Mouse (Mus musculus) liver, embryonic 14.5 days (tissue): ENCODE results near the gene Klhl6. TPM values are rescaled to one million over a fixed set of nuclear protein-coding genes. Genes with fewer than 3 reads are reported as not detected.
A peak's percentile ranks its signal among the peaks of the same experiment; 100 is the strongest.

Experiments used
- ATAC-seq: fragments of 200-750 bp; cut with Nextera tagmentation; 2 replicates; pipeline ENCODE4 v1.8.0; 2017; ENCODE audit warnings: moderate number of reproducible peaks, mild to moderate bottlenecking, moderate library complexity; ENCODE audit not compliant: insufficient read depth
- DNase-seq, 3 experiments: peaks; one replicate each; pipeline ENCODE4 v3.0.0-alpha.2; 2012 to 2013; ENCODE audit warnings: low read depth in 3 of 3, low spot score in 3 of 3
- H3K27ac ChIP-seq: fragments of 300-500 bp; sonication (generic); 2 replicates; pipeline ENCODE4 v1.5.1; 2014; ENCODE audit warnings: moderate library complexity, mild to moderate bottlenecking, control low read depth, inconsistent platforms
- H3K27me3 ChIP-seq: fragments of 300-500 bp; sonication (generic); 2 replicates; pipeline ENCODE4 v1.6.1; 2014; ENCODE audit warnings: mild to moderate bottlenecking, low read length, moderate library complexity; ENCODE audit not compliant: control insufficient read depth, insufficient read depth
- H3K36me3 ChIP-seq: fragments of 300-500 bp; sonication (generic); replicated peaks from 2 replicates; pipeline ENCODE4 v1.6.1; 2014; ENCODE audit warnings: low read depth; ENCODE audit not compliant: control insufficient read depth, insufficient read depth
- H3K4me1 ChIP-seq, 2 experiments: fragments of 200-500 bp in 1 of 2; fragments of 300-500 bp in 1 of 2; sonication (generic) in 1 of 2; replicated peaks; 2 replicates each; pipeline ENCODE4 v1.6.1; 2012 to 2014; ENCODE audit warnings: antibody characterized with exemption in 1 of 2, inconsistent platforms in 1 of 2, low read length in 1 of 2; ENCODE audit not compliant: control insufficient read depth in 2 of 2, insufficient read depth in 2 of 2
- H3K4me2 ChIP-seq: fragments of 300-500 bp; sonication (generic); 2 replicates; pipeline ENCODE4 v1.6.1; 2014; ENCODE audit warnings: low read depth, mild to moderate bottlenecking, control low read depth, moderate library complexity
- H3K4me3 ChIP-seq, 2 experiments: fragments of 200-500 bp in 1 of 2; fragments of 300-500 bp in 1 of 2; sonication (generic) in 1 of 2; 2 replicates each; pipeline ENCODE4 v1.5.1; 2012 to 2014; ENCODE audit warnings: low read depth in 2 of 2, low read length in 2 of 2, mild to moderate bottlenecking in 2 of 2, control low read depth in 1 of 2, inconsistent platforms in 1 of 2, moderate library complexity in 1 of 2; ENCODE audit not compliant: insufficient read depth in 1 of 2
- H3K9ac ChIP-seq: fragments of 300-500 bp; sonication (generic); replicated peaks from 2 replicates; pipeline ENCODE4 v1.6.1; 2014; ENCODE audit warnings: mild to moderate bottlenecking, control low read depth, moderate library complexity
- H3K9me3 ChIP-seq: fragments of 300-500 bp; sonication (generic); 2 replicates; pipeline ENCODE4 v1.6.1; 2016; ENCODE audit warnings: low read length, mixed read lengths; ENCODE audit not compliant: control insufficient read depth
- CTCF ChIP-seq: IDR thresholded peaks from 2 replicates; pipeline ENCODE4 v1.5.1; 2016; ENCODE audit warnings: antibody characterized with exemption, low read depth, control low read depth
- EP300 ChIP-seq: IDR thresholded peaks from 2 replicates; pipeline ENCODE4 v1.6.1; 2016; ENCODE audit warnings: antibody characterized with exemption, low read depth
- WGBS: fragments of 180-500 bp; shearing (Covaris S2); extraction: QIAGEN DNeasy Blood & Tissue Kit; methylation state at CpG from one replicate; pipeline ENCODE4 v1.1.7; 2014; ENCODE audit not compliant: insufficient replicate concordance; 5-methylcytosine and 5-hydroxymethylcytosine counted together
- polyA plus RNA-seq, 2 experiments: library from polyadenylated mRNA; depleted of rRNA in 1 of 2; stranded (reverse) in 1 of 2; unstranded in 1 of 2; fragments of >200 nt; fragmentation: Nextera tagmentation in 1 of 2; extraction: Ambion mirVana in 1 of 2; gene quantifications; 2 replicates each; pipeline versions ENCODE4 v1.2.1 to v1.2.3; 2012 to 2014

Klhl6 gene
- polyA plus RNA-seq, 2 experiments = 5.0 to 8.2 TPM

DNA sequence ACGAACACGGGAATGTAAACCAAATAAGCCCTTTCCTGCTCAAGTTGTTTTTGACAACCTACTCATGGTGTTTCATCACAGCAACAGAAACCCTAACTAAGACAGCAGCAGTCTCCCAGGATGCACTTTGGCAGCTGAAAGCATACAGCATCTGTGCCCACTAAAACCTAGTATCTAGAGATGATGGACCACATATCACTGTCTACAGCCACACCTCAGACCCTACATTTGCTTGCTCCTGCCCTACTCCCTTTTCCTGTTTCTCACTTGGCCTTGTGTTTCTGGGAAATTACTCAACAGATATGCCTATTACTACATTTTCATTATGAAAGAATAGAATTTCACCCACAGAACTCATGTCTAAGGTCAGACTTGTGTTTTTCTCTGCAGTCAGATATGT lies 70.3 kb downstream of the Klhl6 start:
- Histone ChIP-seq H3K4me1 (no peaks in the 10 kb centered on the region; a peak in 1 of 4 replicates), H3K9ac (no peak overlapping the region), H3K4me3 (no peak overlapping the region), H3K36me3 (no peaks in the 10 kb centered on the region), H3K9me3 (no peaks in the 10 kb centered on the region), H3K27me3 (no peaks in the 10 kb centered on the region), H3K27ac (no peak overlapping the region), H3K4me2 (no peak overlapping the region)
- no peak for ATAC-seq
- TF ChIP-seq CTCF = no peak
- TF ChIP-seq EP300 = no peak
- DNase-seq = no peak
- WGBS = 46% methylated on average over 2 of the region's 2 CpGs

DNA sequence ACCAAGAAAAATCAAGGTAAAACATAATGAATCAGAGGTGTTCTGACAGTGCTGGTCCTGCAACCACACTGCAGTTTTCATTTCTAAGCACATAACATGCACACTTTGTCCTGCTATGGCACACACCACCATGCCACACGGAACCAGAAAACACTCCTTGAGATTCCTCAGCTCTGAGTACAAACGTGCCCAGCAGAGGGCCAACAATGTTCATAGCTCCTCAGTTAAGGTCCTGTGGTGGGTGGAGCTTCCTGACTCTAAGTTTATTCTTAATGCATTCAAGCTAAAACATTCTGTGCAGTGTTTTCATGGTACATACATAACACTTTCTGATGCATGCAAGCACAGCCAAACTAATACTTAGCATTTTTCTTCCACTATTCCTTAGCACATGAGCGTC lies 74.5 kb downstream of the Klhl6 start:
- DNase-seq = no peak
- WGBS = 36% methylated on average over 3 of the region's 3 CpGs

DNA sequence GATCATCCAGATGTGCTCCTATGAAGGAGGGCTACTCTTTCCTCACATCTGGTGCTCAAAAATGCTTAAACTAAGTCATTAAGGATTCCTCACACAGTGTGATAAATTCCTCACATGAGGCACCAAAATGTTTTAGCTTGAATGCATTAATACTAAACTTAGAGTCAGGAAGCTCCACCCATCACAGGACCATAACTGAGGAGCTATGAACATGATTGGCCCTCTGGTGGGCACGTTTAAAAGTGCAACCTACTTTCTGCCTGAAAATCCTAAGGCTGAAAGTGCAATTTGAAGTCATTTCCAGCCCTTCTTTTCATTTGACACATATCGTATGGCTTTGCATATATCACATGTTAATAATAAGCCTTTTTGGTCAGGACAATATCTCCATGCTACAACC lies 75.7 kb downstream of the Klhl6 start:
- H3K27me3 ChIP-seq = no peaks in the 10 kb centered on the region
- no peaks in the 10 kb centered on the region; a peak in 2 of 4 replicates for H3K4me1 ChIP-seq
- WGBS = 20% methylated on average over 2 of the region's 2 CpGs
- H3K9ac ChIP-seq = no peak overlapping the region
- ATAC-seq (no peak), DNase-seq (peak in 1 of 3 experiments; percentile 11)
- H3K4me2 ChIP-seq = no peak overlapping the region
- peak; percentile 62 for TF ChIP-seq CTCF
- no peak for TF ChIP-seq EP300
- H3K4me3 ChIP-seq = no peak overlapping the region
- no peaks in the 10 kb centered on the region for H3K9me3 ChIP-seq
- H3K36me3 ChIP-seq = no peaks in the 10 kb centered on the region
- H3K27ac ChIP-seq = no peak overlapping the region

More for the DNA sequence above, 74.5 kb downstream of the Klhl6 start:
- Histone ChIP-seq H3K9ac (no peak overlapping the region), H3K27me3 (no peaks in the 10 kb centered on the region), H3K27ac (no peak overlapping the region), H3K36me3 (no peaks in the 10 kb centered on the region), H3K9me3 (no peaks in the 10 kb centered on the region), H3K4me2 (no peak overlapping the region), H3K4me1 (no peaks in the 10 kb centered on the region; a peak in 2 of 4 replicates), H3K4me3 (no peak overlapping the region)
- ATAC-seq = no peak
- TF ChIP-seq CTCF (peak; percentile 28; the same call in 1 of the 2 replicates), EP300 (no peak)

- Histone ChIP-seq H3K27ac (no peak overlapping the region), H3K4me2 (no peak overlapping the region), H3K9me3 (no peaks in the 10 kb centered on the region), H3K4me1 (no peaks in the 10 kb centered on the region; a peak in 1 of 4 replicates), H3K36me3 (no peaks in the 10 kb centered on the region), H3K9ac (no peak overlapping the region), H3K27me3 (no peaks in the 10 kb centered on the region), H3K4me3 (no peak overlapping the region)
- DNase-seq = no peak
- ATAC-seq = no peak
- WGBS = 35% methylated on average over 2 of the region's 2 CpGs
- TF ChIP-seq CTCF (no peak), EP300 (no peak)
These were observed 77.9 kb downstream of the Klhl6 start for GRCm38 (mm10) chr16:19904734-19905479.

GRCm38 (mm10) chr16:19903792-19904191 lies 79.0 kb downstream of the Klhl6 start:
- no peak overlapping the region for H3K27ac ChIP-seq
- no peak for DNase-seq
- TF ChIP-seq EP300 (no peak), CTCF (no peak)
- no peak overlapping the region for H3K4me3 ChIP-seq
- no peak overlapping the region for H3K9ac ChIP-seq
- no peak for ATAC-seq
- no peaks in the 10 kb centered on the region for H3K27me3 ChIP-seq
- no peaks in the 10 kb centered on the region for H3K9me3 ChIP-seq
- no peaks in the 10 kb centered on the region; a peak in 1 of 4 replicates for H3K4me1 ChIP-seq
- 71% methylated on average over 1 of the region's 1 CpGs for WGBS
- H3K36me3 ChIP-seq = no peaks in the 10 kb centered on the region
- no peak overlapping the region for H3K4me2 ChIP-seq

Other genes with a start within 250 kb of the Klhl6 start
- 0.05 and 0.08 TPM in 2 replicates for gene B3gnt5, start 222.8 kb downstream of the Klhl6 start, polyA plus RNA-seq (2012; rRNA removed)
- 0.13 and 0.24 TPM in 2 replicates for gene B3gnt5, start 222.8 kb downstream of the Klhl6 start, polyA plus RNA-seq (2014; fragmentation: Nextera tagmentation; extraction: Ambion mirVana)
- 1.2 and 1.6 TPM in 2 replicates for gene Klhl24, start 114.5 kb upstream of the Klhl6 start, polyA plus RNA-seq (2012; rRNA removed)
- gene Klhl24, start 114.5 kb upstream of the Klhl6 start, polyA plus RNA-seq (2014; fragmentation: Nextera tagmentation; extraction: Ambion mirVana) = 2.9 and 3.7 TPM in 2 replicates
- 6.1 and 7.6 TPM in 2 replicates for gene Yeats2, start 158.0 kb upstream of the Klhl6 start, polyA plus RNA-seq (2012; rRNA removed)
- gene Yeats2, start 158.0 kb upstream of the Klhl6 start, polyA plus RNA-seq (2014; fragmentation: Nextera tagmentation; extraction: Ambion mirVana) = 3.0 and 4.5 TPM in 2 replicates